Mouse (Mus musculus) liver, embryonic 15.5 days (tissue): ENCODE measurements around the gene Med8. TPM values are rescaled to one million over a fixed set of nuclear protein-coding genes. Genes with fewer than 3 reads are reported as not detected.

Experiments used
- polyA plus RNA-seq: library from polyadenylated mRNA; unstranded; fragments of >200 nt; fragmentation: Nextera tagmentation; extraction: Ambion mirVana; gene quantifications from 2 replicates; pipeline ENCODE4 v1.2.1, GENCODE M21; 2015

Med8 gene
- polyA plus RNA-seq, 1 experiment from 2014 or later = 73.5 TPM

Other genes with a start within 250 kb of the Med8 start
- gene Kdm4a, start 229.3 kb upstream of the Med8 start, polyA plus RNA-seq = 9.0 and 10.1 TPM in 2 replicates
- 9.8 and 12.7 TPM in 2 replicates for gene Ptprf, start 117.9 kb upstream of the Med8 start, polyA plus RNA-seq
- gene Szt2, start 64 bp upstream of the Med8 start, polyA plus RNA-seq = 2.4 and 2.5 TPM in 2 replicates
- gene Elovl1, start 18.8 kb downstream of the Med8 start, polyA plus RNA-seq = 83.4 and 93.5 TPM in 2 replicates
- 170 and 187 TPM in 2 replicates for gene Cdc20, start 28.0 kb downstream of the Med8 start, polyA plus RNA-seq
- gene Mpl, start 48.2 kb downstream of the Med8 start, polyA plus RNA-seq = 6.3 and 7.3 TPM in 2 replicates
- 6.2 and 8.2 TPM in 2 replicates for gene Tie1, start 80.7 kb downstream of the Med8 start, polyA plus RNA-seq
- gene 2610528J11Rik, start 117.7 kb downstream of the Med8 start, polyA plus RNA-seq = 6.4 and 6.8 TPM in 2 replicates
- gene Tmem125, start 134.7 kb downstream of the Med8 start, polyA plus RNA-seq = 1.9 and 2.0 TPM in 2 replicates
- 0.75 and 0.82 TPM in 2 replicates for gene Cfap57, start 211.4 kb downstream of the Med8 start, polyA plus RNA-seq
- gene Ebna1bp2, start 211.5 kb downstream of the Med8 start, polyA plus RNA-seq = 50.8 and 62.9 TPM in 2 replicates
- gene Olfr62, start 249.6 kb downstream of the Med8 start, polyA plus RNA-seq = not detected in 2 replicates